Mouse (Mus musculus) midbrain, embryonic 11.5 days (tissue): Measurements from ENCODE around the gene Dst. TPM values are rescaled to one million over a fixed set of nuclear protein-coding genes. Genes with fewer than 3 reads are reported as not detected.

Experiments used
- ATAC-seq: fragments of 200-750 bp; cut with Nextera tagmentation; 2 replicates; pipeline ENCODE4 v1.8.0; 2017; ENCODE audit warnings: moderate TSS enrichment, moderate library complexity; ENCODE audit not compliant: low FRiP score
- DNase-seq: peaks from one replicate; pipeline ENCODE4 v3.0.0; 2015; ENCODE audit warnings: low spot score; ENCODE audit errors: missing footprints
- H3K27ac ChIP-seq: fragments of 300-500 bp; sonication (generic); 2 replicates; pipeline ENCODE4 v1.5.1; 2014; ENCODE audit warnings: low read depth, low read length
- H3K27me3 ChIP-seq: fragments of 300-500 bp; sonication (generic); 2 replicates; pipeline ENCODE4 v1.6.1; 2014; ENCODE audit warnings: mild to moderate bottlenecking, low read length, moderate library complexity, mixed read lengths; ENCODE audit not compliant: control insufficient read depth, insufficient read depth
- H3K36me3 ChIP-seq: fragments of 300-500 bp; sonication (generic); 2 replicates; pipeline ENCODE4 v1.6.1; 2014; ENCODE audit warnings: mild to moderate bottlenecking, low read length, moderate library complexity, mixed read lengths; ENCODE audit not compliant: control insufficient read depth, insufficient read depth
- H3K4me1 ChIP-seq: fragments of 300-500 bp; sonication (generic); 2 replicates; pipeline ENCODE4 v1.6.1; 2014; ENCODE audit warnings: low read length; ENCODE audit not compliant: control insufficient read depth, insufficient read depth
- H3K4me2 ChIP-seq: fragments of 300-500 bp; sonication (generic); 2 replicates; pipeline ENCODE4 v1.6.1; 2014; ENCODE audit warnings: mild to moderate bottlenecking, moderate library complexity
- H3K4me3 ChIP-seq: fragments of 300-500 bp; sonication (generic); 2 replicates; pipeline ENCODE4 v1.5.1; 2014; ENCODE audit warnings: low read depth, low read length
- H3K9ac ChIP-seq: fragments of 300-500 bp; sonication (generic); 2 replicates; pipeline ENCODE4 v1.6.1; 2014; ENCODE audit warnings: low read length
- H3K9me3 ChIP-seq: fragments of 300-500 bp; sonication (generic); 2 replicates; pipeline ENCODE4 v1.6.1; 2016; ENCODE audit warnings: low read length; ENCODE audit not compliant: control insufficient read depth
- WGBS: fragments of 180-500 bp; shearing (Covaris S2); extraction: QIAGEN DNeasy Blood & Tissue Kit; methylation state at CpG from one replicate; pipeline ENCODE4 v1.1.7; 2014; 5-methylcytosine and 5-hydroxymethylcytosine counted together
- polyA plus RNA-seq: library from polyadenylated mRNA; unstranded; fragments of >200 nt; fragmentation: Nextera tagmentation; extraction: Ambion mirVana; gene quantifications from 2 replicates; pipeline ENCODE4 v1.2.1, GENCODE M21; 2014

The Dst gene
- 33.3 and 38.6 TPM in 2 replicates for polyA plus RNA-seq

- H3K9ac ChIP-seq, result peak within 1 kb of the TSS; percentile 62
- peak within 1 kb of the TSS; percentile 65 for H3K4me3 ChIP-seq
- peaks cover 20% of the 10 kb centered on the region for H3K27me3 ChIP-seq
- 8% methylated on average over 44 of the region's 44 CpGs for WGBS
- no peaks in the 10 kb centered on the region for H3K36me3 ChIP-seq
- H3K4me1 ChIP-seq, result peaks cover 4% of the 10 kb centered on the region
- H3K9me3 ChIP-seq, result no peaks in the 10 kb centered on the region
- peak; percentile 92 for DNase-seq
- H3K27ac ChIP-seq, result no peak within 1 kb of the TSS
- ATAC-seq, result peak; percentile 4; the same call in 1 of the 2 replicates
- H3K4me2 ChIP-seq, result peak within 1 kb of the TSS; percentile 86
Measured at GRCm38 (mm10) chr1:33908191-33908962, at the start of gene Dst. Dst (plus strand) TSS chr1:33908225.

- Histone ChIP-seq H3K36me3 (no peaks in the 10 kb centered on the region), H3K9me3 (no peaks in the 10 kb centered on the region), H3K9ac (no peak overlapping the region), H3K27me3 (no peaks in the 10 kb centered on the region), H3K4me2 (no peak overlapping the region), H3K27ac (no peak overlapping the region), H3K4me3 (no peak overlapping the region), H3K4me1 (no peaks in the 10 kb centered on the region)
- 91% methylated on average over 2 of the region's 2 CpGs for WGBS
- ATAC-seq, result no peak
- DNase-seq, result no peak
Measured at GRCm38 (mm10) chr1:33869031-33869430, 39.0 kb upstream of the Dst start.

- Histone ChIP-seq H3K36me3 (no peaks in the 10 kb centered on the region), H3K9me3 (no peaks in the 10 kb centered on the region), H3K4me2 (no peak overlapping the region), H3K27ac (no peak overlapping the region), H3K4me1 (no peaks in the 10 kb centered on the region), H3K4me3 (no peak overlapping the region), H3K27me3 (no peaks in the 10 kb centered on the region), H3K9ac (no peak overlapping the region)
- DNase-seq (no peak), ATAC-seq (no peak)
- WGBS, result 88% methylated on average over 3 of the region's 3 CpGs
Measured at GRCm38 (mm10) chr1:33869437-33869836, 38.6 kb upstream of the Dst start.

- ATAC-seq, result no peak
Measured at GRCm38 (mm10) chr1:33873561-33873960, 34.5 kb upstream of the Dst start.

GRCm38 (mm10) chr1:33875691-33876090 is 32.3 kb upstream of the Dst start:
- no peaks in the 10 kb centered on the region for H3K4me1 ChIP-seq
- no peaks in the 10 kb centered on the region for H3K36me3 ChIP-seq
- no peak for ATAC-seq
- no peak overlapping the region for H3K4me2 ChIP-seq
- no peaks in the 10 kb centered on the region for H3K9me3 ChIP-seq
- DNase-seq, result no peak
- H3K27me3 ChIP-seq, result no peaks in the 10 kb centered on the region
- no peak overlapping the region for H3K4me3 ChIP-seq
- WGBS, result 52% methylated on average over 6 of the region's 6 CpGs
- no peak overlapping the region for H3K9ac ChIP-seq
- no peak overlapping the region for H3K27ac ChIP-seq

More at GRCm38 (mm10) chr1:33873561-33873960, 34.5 kb upstream of the Dst start:
- H3K27ac ChIP-seq, result no peak overlapping the region
- H3K4me1 ChIP-seq, result no peaks in the 10 kb centered on the region
- 89% methylated on average over 5 of the region's 5 CpGs for WGBS
- no peak overlapping the region for H3K9ac ChIP-seq
- no peak overlapping the region for H3K4me3 ChIP-seq
- H3K27me3 ChIP-seq, result no peaks in the 10 kb centered on the region
- no peak for DNase-seq
- H3K4me2 ChIP-seq, result no peak overlapping the region
- H3K9me3 ChIP-seq, result no peaks in the 10 kb centered on the region
- H3K36me3 ChIP-seq, result no peaks in the 10 kb centered on the region

- Histone ChIP-seq H3K4me3 (no peak overlapping the region), H3K27me3 (no peaks in the 10 kb centered on the region)
- WGBS, result 86% methylated on average over 3 of the region's 3 CpGs
Measured at GRCm38 (mm10) chr1:33876416-33876815, 31.6 kb upstream of the Dst start.

GRCm38 (mm10) chr1:33878170-33878569 is 29.9 kb upstream of the Dst start:
- H3K36me3 ChIP-seq, result no peaks in the 10 kb centered on the region
- ATAC-seq (no peak), DNase-seq (no peak)
- no peaks in the 10 kb centered on the region for H3K4me1 ChIP-seq
- no peaks in the 10 kb centered on the region for H3K27me3 ChIP-seq
- no peak overlapping the region for H3K27ac ChIP-seq
- 83% methylated on average over 7 of the region's 7 CpGs for WGBS
- H3K4me3 ChIP-seq, result no peak overlapping the region
- H3K9ac ChIP-seq, result no peak overlapping the region
- H3K4me2 ChIP-seq, result no peak overlapping the region
- no peaks in the 10 kb centered on the region for H3K9me3 ChIP-seq

More at GRCm38 (mm10) chr1:33876416-33876815, 31.6 kb upstream of the Dst start:
- Histone ChIP-seq H3K4me2 (no peak overlapping the region), H3K9me3 (no peaks in the 10 kb centered on the region), H3K27ac (no peak overlapping the region), H3K36me3 (no peaks in the 10 kb centered on the region), H3K9ac (no peak overlapping the region), H3K4me1 (no peaks in the 10 kb centered on the region)
- DNase-seq, result no peak
- no peak for ATAC-seq

- Histone ChIP-seq H3K4me3 (no peak overlapping the region), H3K4me1 (no peaks in the 10 kb centered on the region), H3K36me3 (no peaks in the 10 kb centered on the region), H3K9ac (no peak overlapping the region), H3K4me2 (no peak overlapping the region), H3K27me3 (no peaks in the 10 kb centered on the region), H3K27ac (no peak overlapping the region), H3K9me3 (no peaks in the 10 kb centered on the region)
- ATAC-seq, result no peak
- WGBS, result 28% methylated on average over 18 of the region's 18 CpGs
- DNase-seq, result no peak
Measured at GRCm38 (mm10) chr1:33883102-33883839, 24.8 kb upstream of the Dst start.

- ATAC-seq, result no peak
- WGBS, result 70% methylated on average over 10 of the region's 10 CpGs
- peak; percentile 91 for DNase-seq
Measured at GRCm38 (mm10) chr1:33892784-33893183, 15.2 kb upstream of the Dst start.

More at GRCm38 (mm10) chr1:33892784-33893183, 15.2 kb upstream of the Dst start:
- no peak overlapping the region for H3K4me2 ChIP-seq
- H3K4me1 ChIP-seq, result no peaks in the 10 kb centered on the region
- no peaks in the 10 kb centered on the region for H3K27me3 ChIP-seq
- no peaks in the 10 kb centered on the region for H3K9me3 ChIP-seq
- H3K27ac ChIP-seq, result no peak overlapping the region
- no peak overlapping the region for H3K9ac ChIP-seq
- no peaks in the 10 kb centered on the region for H3K36me3 ChIP-seq
- H3K4me3 ChIP-seq, result no peak overlapping the region
